Mouse (Mus musculus): ENCODE measurements around the gene Ttll13. TPM values are rescaled to one million over a fixed set of nuclear protein-coding genes. Genes with fewer than 3 reads are reported as not detected.

Gene Ttll13
- total and polyA plus RNA-seq, 3 experiments = 0.39 to 0.40 TPM; not detected in 1

GRCm38 (mm10) chr7:80267764-80268163 lies 21.6 kb downstream of the Ttll13 start (continued):
- TF ChIP-seq ETS1 (IDR thresholded peaks at IDR 0.05; ENCODE audit: low read depth, low read length) = no peak
- peak; percentile 52 to 59; a peak in 3 of 4 replicates for TF ChIP-seq EP300 (IDR thresholded peaks at IDR 0.05; ENCODE audit: low read depth in 1 of 2, low read length in 2 of 2)
- TF ChIP-seq E2F4 (IDR thresholded peaks at IDR 0.05; ENCODE audit: borderline replicate concordance, low read depth, low read length) = no peak

DNA sequence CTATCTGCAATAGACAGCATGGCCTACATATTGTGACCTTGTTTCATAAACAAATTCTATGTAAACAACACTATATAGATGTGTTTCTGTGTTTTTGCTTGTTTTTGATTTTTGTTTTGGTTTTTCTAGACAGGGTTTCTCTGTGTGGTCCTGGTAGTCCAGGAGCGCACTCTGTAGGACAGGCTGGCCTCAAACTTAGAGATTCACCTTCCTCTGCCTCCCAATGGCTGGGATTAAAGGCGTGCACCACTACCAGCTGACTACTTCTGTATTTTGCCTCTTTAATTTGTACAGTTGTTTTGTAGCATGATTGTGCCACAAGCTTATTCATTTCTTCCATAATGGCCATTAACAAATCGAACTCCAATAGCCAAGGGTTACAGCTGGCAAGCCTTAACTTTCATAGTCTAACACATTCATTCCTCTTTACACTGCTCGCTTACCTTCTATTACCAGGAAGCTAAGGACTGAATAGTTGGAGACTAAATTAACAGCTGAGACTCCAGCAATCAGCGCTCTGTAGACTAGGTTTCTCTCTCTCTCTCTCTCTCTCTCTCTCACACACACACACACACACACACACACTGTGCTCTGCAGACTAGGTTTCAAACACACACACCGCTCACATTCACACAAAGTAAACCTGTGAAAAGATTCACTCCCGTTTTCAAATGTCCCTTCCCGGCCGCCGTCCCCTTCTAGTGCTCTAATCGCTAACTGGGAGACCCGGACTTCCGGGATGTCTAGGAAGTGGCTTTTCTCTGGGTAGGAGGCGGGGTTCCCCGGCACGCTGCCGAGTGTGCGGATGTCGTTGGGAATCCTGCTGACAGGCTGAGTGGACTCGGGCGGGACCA lies 22.9 kb downstream of the Ttll13 start, which contains the start of gene Vps33b:
Gene Vps33b, plus strand, starts transcription at position 753 of the 854 bp plus-strand sequence.
- H3K4me3 ChIP-seq (ENCODE audit: control insufficient read depth in 1 of 2, insufficient read depth in 1 of 2, low read depth in 2 of 2, low read length in 2 of 2) = peak within 1 kb of the TSS; percentile 78 to 91
- H3K79me2 ChIP-seq (ENCODE audit: control insufficient read depth, insufficient read depth, low read length, poor library complexity) = peaks cover 16% of the 10 kb centered on the region
- H3K36me3 ChIP-seq (ENCODE audit: control insufficient read depth in 1 of 2, insufficient read depth in 2 of 2, low read length in 2 of 2) = peaks cover 4 to 25% of the 10 kb centered on the region in 2 experiments
- TF ChIP-seq RCOR1 (IDR thresholded peaks at IDR 0.05; ENCODE audit: low read depth, low read length) (0 out of 2 replicates have a peak, but pooled peaks have one; percentile 32), CTCF (IDR thresholded peaks at IDR 0.05 in 2 of 3, conservative IDR thresholded peaks at IDR 0.05 in 1 of 3; ENCODE audit: control insufficient read depth in 1 of 3, insufficient read depth in 1 of 3, low read depth in 2 of 3, low read length in 3 of 3, poor library complexity in 1 of 3, severe bottlenecking in 1 of 3) (no peak; a peak in 1 of 6 replicates), MXI1 (IDR thresholded peaks at IDR 0.05; ENCODE audit: low read depth, low read length) (peak; percentile 98), GATA1 (IDR thresholded peaks at IDR 0.05; ENCODE audit: low read depth, low read length) (peak; percentile 83), MYC (IDR thresholded peaks at IDR 0.05; ENCODE audit: low read depth, low read length) (peak; percentile 64; the same call in 1 of the 2 replicates), POLR2A (IDR thresholded peaks at IDR 0.05; ENCODE audit: control insufficient read depth in 1 of 2, insufficient read depth in 1 of 2, low read depth in 1 of 2, low read length in 2 of 2, poor library complexity in 1 of 2) (peak in 1 of 2 experiments; percentile 86; a peak in 3 of 4 replicates), TCF12 (IDR thresholded peaks at IDR 0.05; ENCODE audit: low read depth, low read length) (no peak), MAFK (IDR thresholded peaks at IDR 0.05; ENCODE audit: borderline replicate concordance, low read depth, low read length) (no peak), ETS1 (IDR thresholded peaks at IDR 0.05; ENCODE audit: low read depth, low read length) (peak; percentile 70), MAX (IDR thresholded peaks at IDR 0.05; ENCODE audit: low read length) (peak; percentile 75), POLR2AphosphoS2 (IDR thresholded peaks at IDR 0.05; ENCODE audit: low read length) (peak; percentile 68; the same call in 1 of the 2 replicates), NRF1 (IDR thresholded peaks at IDR 0.05; ENCODE audit: insufficient read depth, low read depth, low read length, poor library complexity, severe bottlenecking) (no peak), USF1 (IDR thresholded peaks at IDR 0.05; ENCODE audit: low read depth, low read length) (0 out of 2 replicates have a peak, but pooled peaks have one; percentile 12), ZMIZ1 (IDR thresholded peaks at IDR 0.05; ENCODE audit: low read depth, low read length) (peak; percentile 42; the same call in 1 of the 2 replicates), ELF1 (IDR thresholded peaks at IDR 0.05; ENCODE audit: low read depth, low read length) (peak; percentile 100), KAT2A (conservative IDR thresholded peaks at IDR 0.05; ENCODE audit: low read depth, low read length) (peak; percentile 66; the same call in 1 of the 2 replicates), HCFC1 (IDR thresholded peaks at IDR 0.05; ENCODE audit: low read depth, low read length) (peak; percentile 92), NELFE (IDR thresholded peaks at IDR 0.05; ENCODE audit: low read depth, low read length) (peak; percentile 85), SIN3A (IDR thresholded peaks at IDR 0.05; ENCODE audit: low read length) (peak; percentile 99), EP300 (IDR thresholded peaks at IDR 0.05; ENCODE audit: low read depth in 1 of 2, low read length in 2 of 2) (peak in 1 of 2 experiments; percentile 42; a peak in 2 of 4 replicates)
- H3K4me1 ChIP-seq (ENCODE audit: control insufficient read depth in 1 of 2, insufficient read depth in 2 of 2, low read length in 2 of 2) = peaks cover 9 to 19% of the 10 kb centered on the region in 2 experiments
- no peaks in the 10 kb centered on the region for H3K27me3 ChIP-seq (ENCODE audit: control insufficient read depth in 1 of 2, insufficient read depth in 2 of 2, low read length in 2 of 2)
- peak within 1 kb of the TSS; percentile 60 for H3K27ac ChIP-seq (ENCODE audit: control insufficient read depth, low read depth, low read length)
- DNase-seq (ENCODE audit: low read depth, low spot score) = peak; percentile 96
- H3K9me3 ChIP-seq (replicated peaks; ENCODE audit: insufficient read depth, low read length) = no peaks in the 10 kb centered on the region
- peak within 1 kb of the TSS; percentile 74 for H3K9ac ChIP-seq (ENCODE audit: control insufficient read depth, low read depth, low read length, poor library complexity, severe bottlenecking)

Measured in MEL (cell line).